Mouse (Mus musculus) MEL (cell line): Measurements from ENCODE around the gene Clpb. TPM values are rescaled to one million over a fixed set of nuclear protein-coding genes. Genes with fewer than 3 reads are reported as not detected.

Experiments used
- DNase-seq: peaks from one replicate; pipeline ENCODE4 v3.0.0; 2011; ENCODE audit warnings: low read depth, low spot score
- H3K27ac ChIP-seq: 2 replicates; pipeline ENCODE4 v1.5.1; 2012; ENCODE audit warnings: low read depth, mild to moderate bottlenecking, control low read depth, low read length, moderate library complexity; ENCODE audit not compliant: control insufficient read depth
- H3K27me3 ChIP-seq, 2 experiments: fragments of 150-350 bp in 1 of 2; sonication (generic) in 1 of 2; 2 replicates each; pipeline ENCODE4 v1.6.1; 2012; ENCODE audit warnings: low read length in 2 of 2, mild to moderate bottlenecking in 2 of 2, improper control_type of control experiment in 1 of 2, moderate library complexity in 1 of 2; ENCODE audit not compliant: insufficient read depth in 2 of 2, control insufficient read depth in 1 of 2
- H3K36me3 ChIP-seq, 2 experiments: 2 replicates each; pipeline ENCODE4 v1.6.1; 2012 to 2014; ENCODE audit warnings: low read length in 2 of 2, improper control_type of control experiment in 1 of 2, inconsistent platforms in 1 of 2, mild to moderate bottlenecking in 1 of 2; ENCODE audit not compliant: insufficient read depth in 2 of 2, control insufficient read depth in 1 of 2
- H3K4me1 ChIP-seq, 2 experiments: fragments of 150-350 bp in 1 of 2; sonication (generic) in 1 of 2; 2 replicates each; pipeline ENCODE4 v1.6.1; 2012; ENCODE audit warnings: low read length in 2 of 2, improper control_type of control experiment in 1 of 2, mild to moderate bottlenecking in 1 of 2; ENCODE audit not compliant: insufficient read depth in 2 of 2, control insufficient read depth in 1 of 2
- H3K4me3 ChIP-seq, 2 experiments: fragments of 150-350 bp in 1 of 2; sonication (generic) in 1 of 2; 2 replicates each; pipeline ENCODE4 v1.5.1; 2012; ENCODE audit warnings: low read depth in 2 of 2, low read length in 2 of 2, mild to moderate bottlenecking in 2 of 2, moderate library complexity in 2 of 2, control low read depth in 1 of 2, improper control_type of control experiment in 1 of 2; ENCODE audit not compliant: control insufficient read depth in 1 of 2, insufficient read depth in 1 of 2
- H3K79me2 ChIP-seq: 2 replicates; pipeline ENCODE4 v1.6.1; 2012; ENCODE audit warnings: mild to moderate bottlenecking, low read length, moderate library complexity; ENCODE audit not compliant: control insufficient read depth, poor library complexity, insufficient read depth
- H3K9ac ChIP-seq: 2 replicates; pipeline ENCODE4 v1.6.1; 2012; ENCODE audit warnings: low read depth, mild to moderate bottlenecking, control low read depth, low read length, moderate library complexity; ENCODE audit not compliant: control insufficient read depth, poor library complexity, severe bottlenecking
- H3K9me3 ChIP-seq: fragments of 150-350 bp; sonication (generic); replicated peaks from 2 replicates; pipeline ENCODE4 v1.6.1; 2012; ENCODE audit warnings: mild to moderate bottlenecking, low read length, improper control_type of control experiment, moderate library complexity; ENCODE audit not compliant: insufficient read depth
- CHD2 ChIP-seq: IDR thresholded peaks from 2 replicates; pipeline ENCODE4 v1.6.1; 2011; ENCODE audit warnings: low read length, improper control_type of control experiment
- E2F4 ChIP-seq: IDR thresholded peaks from 2 replicates; pipeline ENCODE4 v1.6.1; 2011; ENCODE audit warnings: low read depth, low read length, improper control_type of control experiment, borderline replicate concordance
- ELF1 ChIP-seq: IDR thresholded peaks from 2 replicates; pipeline ENCODE4 v1.6.1; 2014; ENCODE audit warnings: low read depth, mild to moderate bottlenecking, inconsistent platforms, low read length, improper control_type of control experiment, moderate library complexity
- EP300 ChIP-seq, 2 experiments: IDR thresholded peaks; 2 replicates each; pipeline ENCODE4 v1.6.1; 2011; ENCODE audit warnings: improper control_type of control experiment in 2 of 2, low read length in 2 of 2, low read depth in 1 of 2, mild to moderate bottlenecking in 1 of 2
- GATA1 ChIP-seq: IDR thresholded peaks from 2 replicates; pipeline ENCODE4 v1.6.1; 2011; ENCODE audit warnings: low read depth, low read length, improper control_type of control experiment
- HCFC1 ChIP-seq: IDR thresholded peaks from 2 replicates; pipeline ENCODE4 v1.6.1; 2012; ENCODE audit warnings: low read depth, mild to moderate bottlenecking, inconsistent platforms, low read length, improper control_type of control experiment, moderate library complexity
- JUND ChIP-seq: IDR thresholded peaks from 2 replicates; pipeline ENCODE4 v1.6.1; 2011; ENCODE audit warnings: low read depth, mild to moderate bottlenecking, improper control_type of control experiment, low read length
- MAX ChIP-seq: IDR thresholded peaks from 2 replicates; pipeline ENCODE4 v1.6.1; 2011; ENCODE audit warnings: low read length, improper control_type of control experiment
- MAZ ChIP-seq: IDR thresholded peaks from 2 replicates; pipeline ENCODE4 v1.6.1; 2012; ENCODE audit warnings: low read depth, mild to moderate bottlenecking, inconsistent platforms, low read length, improper control_type of control experiment
- MEF2A ChIP-seq: IDR thresholded peaks from 2 replicates; pipeline ENCODE4 v1.6.1; 2014; ENCODE audit warnings: low read depth, mild to moderate bottlenecking, inconsistent platforms, low read length, improper control_type of control experiment; ENCODE audit not compliant: poor library complexity, insufficient replicate concordance, severe bottlenecking; ENCODE audit errors: extremely low read depth
- MYB ChIP-seq: IDR thresholded peaks from 2 replicates; pipeline ENCODE4 v1.6.1; 2011; ENCODE audit warnings: mild to moderate bottlenecking, low read depth, low read length, improper control_type of control experiment
- MYC ChIP-seq: IDR thresholded peaks from 2 replicates; pipeline ENCODE4 v1.6.1; 2011; ENCODE audit warnings: low read depth, mild to moderate bottlenecking, low read length, improper control_type of control experiment, moderate library complexity
- NELFE ChIP-seq: IDR thresholded peaks from 2 replicates; pipeline ENCODE4 v1.6.1; 2011; ENCODE audit warnings: low read depth, low read length, improper control_type of control experiment
- NRF1 ChIP-seq: IDR thresholded peaks from 2 replicates; pipeline ENCODE4 v1.6.1; 2014; ENCODE audit warnings: low read depth, mild to moderate bottlenecking, inconsistent platforms, low read length, improper control_type of control experiment, moderate library complexity; ENCODE audit not compliant: poor library complexity, insufficient read depth, severe bottlenecking
- POLR2A ChIP-seq, 2 experiments: IDR thresholded peaks; 2 replicates each; pipeline ENCODE4 v1.6.1; 2011 to 2012; ENCODE audit warnings: low read length in 2 of 2, mild to moderate bottlenecking in 2 of 2, control low read depth in 1 of 2, improper control_type of control experiment in 1 of 2, low read depth in 1 of 2, moderate library complexity in 1 of 2; ENCODE audit not compliant: control insufficient read depth in 1 of 2, insufficient read depth in 1 of 2, poor library complexity in 1 of 2
- POLR2AphosphoS2 ChIP-seq: IDR thresholded peaks from 2 replicates; pipeline ENCODE4 v1.6.1; 2011; ENCODE audit warnings: low read length, improper control_type of control experiment
- POLR2AphosphoS5 ChIP-seq: IDR thresholded peaks from 2 replicates; pipeline ENCODE4 v1.6.1; 2012; ENCODE audit warnings: low read depth, borderline replicate concordance, mild to moderate bottlenecking, inconsistent platforms, low read length, moderate library complexity, mixed read lengths
- RCOR1 ChIP-seq: IDR thresholded peaks from 2 replicates; pipeline ENCODE4 v1.6.1; 2012; ENCODE audit warnings: low read depth, mild to moderate bottlenecking, inconsistent platforms, low read length, improper control_type of control experiment
- SIN3A ChIP-seq: IDR thresholded peaks from 2 replicates; pipeline ENCODE4 v1.6.1; 2012; ENCODE audit warnings: low read length, improper control_type of control experiment, inconsistent platforms
- SMC3 ChIP-seq: IDR thresholded peaks from 2 replicates; pipeline ENCODE4 v1.6.1; 2011; ENCODE audit warnings: low read depth, low read length, improper control_type of control experiment
- TAL1 ChIP-seq: IDR thresholded peaks from 2 replicates; pipeline ENCODE4 v1.6.1; 2012; ENCODE audit warnings: mild to moderate bottlenecking, inconsistent platforms, low read length, moderate library complexity, mixed read lengths
- TBP ChIP-seq: IDR thresholded peaks from 2 replicates; pipeline ENCODE4 v1.8.0; 2011; ENCODE audit warnings: low read depth, low read length, improper control_type of control experiment
- UBTF ChIP-seq: IDR thresholded peaks from 2 replicates; pipeline ENCODE4 v1.6.1; 2012; ENCODE audit warnings: low read depth, mild to moderate bottlenecking, inconsistent platforms, low read length, improper control_type of control experiment, moderate library complexity, borderline replicate concordance; ENCODE audit not compliant: insufficient read depth
- ZKSCAN1 ChIP-seq: IDR thresholded peaks from 2 replicates; pipeline ENCODE4 v1.6.1; 2012; ENCODE audit warnings: low read depth, mild to moderate bottlenecking, inconsistent platforms, low read length, improper control_type of control experiment, moderate library complexity
- ZNF384 ChIP-seq: IDR thresholded peaks from 2 replicates; pipeline ENCODE4 v1.6.1; 2012; ENCODE audit warnings: low read depth, mild to moderate bottlenecking, inconsistent platforms, low read length, improper control_type of control experiment
- polyA plus RNA-seq, 2 experiments: library from polyadenylated mRNA; stranded (reverse) in 1 of 2; unstranded in 1 of 2; fragments of >175 nt in 1 of 2; fragments of >200 nt in 1 of 2; gene quantifications; 2 replicates each; pipeline versions ENCODE4 v1.2.1 to v1.2.4; 2012; ENCODE audit warnings: low replicate concordance in 2 of 2, low read depth in 1 of 2; ENCODE audit not compliant: insufficient read length in 2 of 2, insufficient read depth in 1 of 2, missing spikeins in 1 of 2
- total RNA-seq: library from RNA; depleted of rRNA; stranded (reverse); fragments of 300-350 nt; gene quantifications from 2 replicates; pipeline ENCODE4 v1.2.3, GENCODE M21; 2012

Clpb gene
- total and polyA plus RNA-seq, 3 experiments, result 59.0 to 71.5 TPM; not detected in 1

- Histone ChIP-seq H3K27me3 (no peaks in the 10 kb centered on the region), H3K4me1 (peaks cover 0 to 3% of the 10 kb centered on the region in 2 experiments; a peak in 1 of 4 replicates), H3K79me2 (0 out of 2 replicates have a peak, but pooled peaks cover 1% of the 10 kb centered on the region), H3K36me3 (no peaks in the 10 kb centered on the region; a peak in 1 of 4 replicates), H3K27ac (no peak overlapping the region), H3K4me3 (no peak overlapping the region)
- no peak for TF ChIP-seq MYB
- TF ChIP-seq TAL1, result no peak
- TF ChIP-seq TBP, result no peak
- TF ChIP-seq GATA1, result no peak
- no peak for TF ChIP-seq POLR2A (IDR thresholded peaks at IDR 0.05; ENCODE audit: control insufficient read depth in 1 of 2, insufficient read depth in 1 of 2, low read depth in 1 of 2, low read length in 2 of 2, poor library complexity in 1 of 2)
- no peak for TF ChIP-seq CHD2
- TF ChIP-seq E2F4, result no peak
- TF ChIP-seq MAZ, result no peak
- no peak for TF ChIP-seq MAX
- TF ChIP-seq HCFC1, result no peak
- no peak for TF ChIP-seq UBTF
- no peak for TF ChIP-seq JUND
- TF ChIP-seq MYC, result no peak
- TF ChIP-seq ZNF384, result no peak
- TF ChIP-seq RCOR1, result no peak
- no peak for TF ChIP-seq ELF1
- no peak for TF ChIP-seq NELFE
- no peak for TF ChIP-seq MEF2A
- TF ChIP-seq, all 39 proteins: peak for 0
- no peak overlapping the region for H3K9ac ChIP-seq
- H3K9me3 ChIP-seq, result no peaks in the 10 kb centered on the region
- no peak for DNase-seq
Measured at GRCm38 (mm10) chr7:101681565-101682071, 18.2 kb downstream of the Clpb start.

GRCm38 (mm10) chr7:101682886-101683285 is 19.5 kb downstream of the Clpb start:
- Histone ChIP-seq H3K36me3 (peaks cover 0 to 3% of the 10 kb centered on the region in 2 experiments; a peak in 1 of 4 replicates), H3K79me2 (0 out of 2 replicates have a peak, but pooled peaks cover 1% of the 10 kb centered on the region), H3K4me1 (no peaks in the 10 kb centered on the region), H3K27me3 (no peaks in the 10 kb centered on the region), H3K27ac (no peak overlapping the region), H3K9ac (no peak overlapping the region), H3K9me3 (no peaks in the 10 kb centered on the region), H3K4me3 (no peak overlapping the region)
- TF ChIP-seq MYB (no peak), EP300 (IDR thresholded peaks at IDR 0.05; ENCODE audit: low read depth in 1 of 2, low read length in 2 of 2) (no peak), TAL1 (no peak), ZNF384 (no peak), SIN3A (no peak), ZKSCAN1 (no peak), NRF1 (no peak), POLR2AphosphoS5 (no peak), MAZ (no peak), HCFC1 (no peak), UBTF (no peak), SMC3 (no peak), ELF1 (no peak), POLR2AphosphoS2 (no peak)
- no peak for DNase-seq
